Mouse (Mus musculus): ENCODE data around the gene Gm11639.
"Not testable (repeated sequence)": the region's sequence is repeated elsewhere in the genome, so short reads cannot be mapped to it uniquely, and the experiment has no call there.

Gene Gm11639

GRCm38 (mm10) chr11:105120551-105121061, 435.1 kb downstream of the Gm11639 start:
- no peak for DNase-seq (ENCODE audit: low spot score)

- not testable (repeated sequence) for DNase-seq (ENCODE audit: low spot score)
Observed at GRCm38 (mm10) chr11:105121792-105122191, 436.3 kb downstream of the Gm11639 start.

GRCm38 (mm10) chr11:105123986-105124385, 438.5 kb downstream of the Gm11639 start:
- DNase-seq (ENCODE audit: low spot score), result no peak

GRCm38 (mm10) chr11:105125735-105126519, 440.4 kb downstream of the Gm11639 start, which contains the start of gene Mettl2:
Mettl2 (plus strand) TSS chr11:105126425.
- peak; percentile 72 for DNase-seq (ENCODE audit: low spot score)

GRCm38 (mm10) chr11:105126520-105127029, 441.1 kb downstream of the Gm11639 start:
- no peak for DNase-seq (ENCODE audit: low spot score)

GRCm38 (mm10) chr11:105135692-105136091, 450.2 kb downstream of the Gm11639 start:
- no peak for DNase-seq (ENCODE audit: low spot score)

- not testable (repeated sequence) for DNase-seq (ENCODE audit: low spot score)
Observed at GRCm38 (mm10) chr11:105137255-105137654, 451.7 kb downstream of the Gm11639 start.

- not testable (repeated sequence) for DNase-seq (ENCODE audit: low spot score)
Observed at GRCm38 (mm10) chr11:105140512-105140911, 455.0 kb downstream of the Gm11639 start.

GRCm38 (mm10) chr11:105141115-105141514, 455.6 kb downstream of the Gm11639 start:
- DNase-seq (ENCODE audit: low spot score), result no peak

GRCm38 (mm10) chr11:105143564-105143963, 458.1 kb downstream of the Gm11639 start:
- no peak for DNase-seq (ENCODE audit: low spot score)

GRCm38 (mm10) chr11:105144084-105144483, 458.6 kb downstream of the Gm11639 start:
- DNase-seq (ENCODE audit: low spot score), result no peak

- no peak for DNase-seq (ENCODE audit: low spot score)
Observed at GRCm38 (mm10) chr11:105144508-105145210, 459.2 kb downstream of the Gm11639 start.

GRCm38 (mm10) chr11:105145211-105145610, 459.7 kb downstream of the Gm11639 start:
- no peak for DNase-seq (ENCODE audit: low spot score)

GRCm38 (mm10) chr11:105146593-105146992, 461.1 kb downstream of the Gm11639 start, which contains the start of gene Gm10842:
Gm10842 (plus strand) TSS chr11:105146893.
- no peak for DNase-seq (ENCODE audit: low spot score)

- no peak for DNase-seq (ENCODE audit: low spot score)
Observed at GRCm38 (mm10) chr11:105149353-105149752, 463.8 kb downstream of the Gm11639 start.

GRCm38 (mm10) chr11:105149766-105150165, 464.3 kb downstream of the Gm11639 start:
- DNase-seq (ENCODE audit: low spot score), result no peak

GRCm38 (mm10) chr11:105150691-105151090, 465.2 kb downstream of the Gm11639 start:
- no peak for DNase-seq (ENCODE audit: low spot score)

- no peak for DNase-seq (ENCODE audit: low spot score)
Observed at GRCm38 (mm10) chr11:105151226-105152016, 465.9 kb downstream of the Gm11639 start.

- no peak for DNase-seq (ENCODE audit: low spot score)
Observed at GRCm38 (mm10) chr11:105152017-105152300, 466.5 kb downstream of the Gm11639 start.

GRCm38 (mm10) chr11:105152357-105152899, 466.9 kb downstream of the Gm11639 start:
- DNase-seq (ENCODE audit: low spot score), result no peak

- peak; percentile 7 for DNase-seq (ENCODE audit: low spot score)
Observed at GRCm38 (mm10) chr11:105153068-105153833, 467.7 kb downstream of the Gm11639 start.
